Mouse (Mus musculus): ENCODE data around the gene Tjp3. TPM values are rescaled to one million over a fixed set of nuclear protein-coding genes. Genes with fewer than 3 reads are reported as not detected.

Tjp3 gene
- polyA plus RNA-seq (2012; rRNA removed) = 0.15 and 0.17 TPM in 2 replicates

DNA sequence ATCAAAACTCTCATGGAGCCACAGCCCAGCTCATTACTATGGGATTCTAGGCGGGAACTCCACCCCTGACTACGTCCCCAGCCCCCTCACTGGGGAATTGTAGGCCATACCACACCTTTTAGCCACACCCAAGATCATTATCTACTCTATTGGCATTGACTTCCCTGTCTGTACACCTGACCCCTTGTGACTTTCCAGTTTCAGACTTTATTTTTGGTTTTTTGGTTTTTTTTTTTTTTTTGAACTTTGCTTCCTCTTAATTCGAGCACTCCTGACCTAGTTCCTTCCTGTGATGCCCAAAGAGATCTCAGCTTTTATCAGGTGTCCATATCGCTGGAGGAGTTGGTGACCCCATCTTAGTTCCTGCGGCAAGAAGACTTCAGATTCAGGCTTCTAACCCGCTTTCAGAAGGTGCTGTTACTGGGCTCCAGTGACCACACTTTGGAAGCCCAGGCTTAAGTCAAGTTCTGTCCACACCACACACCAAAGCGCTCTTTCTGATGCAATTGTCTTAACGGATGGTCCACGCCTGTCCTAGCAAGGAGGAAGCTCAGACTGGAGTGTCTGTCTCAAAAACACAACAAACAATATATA is at the start of gene Tjp3:
Gene Tjp3, minus strand, starts transcription at position 71 of the 594 bp plus-strand sequence.
- Histone ChIP-seq H3K4me1 (ENCODE audit: control insufficient read depth, insufficient read depth, low read length) (peaks cover 7% of the 10 kb centered on the region), H3K4me3 (ENCODE audit: insufficient read depth, low read length) (no peak within 1 kb of the TSS), H3K27ac (ENCODE audit: insufficient read depth, low read length) (no peak within 1 kb of the TSS)
- no peak for TF ChIP-seq POLR2A (IDR thresholded peaks at IDR 0.05; ENCODE audit: extremely low read depth, insufficient read depth, low read length)

DNA sequence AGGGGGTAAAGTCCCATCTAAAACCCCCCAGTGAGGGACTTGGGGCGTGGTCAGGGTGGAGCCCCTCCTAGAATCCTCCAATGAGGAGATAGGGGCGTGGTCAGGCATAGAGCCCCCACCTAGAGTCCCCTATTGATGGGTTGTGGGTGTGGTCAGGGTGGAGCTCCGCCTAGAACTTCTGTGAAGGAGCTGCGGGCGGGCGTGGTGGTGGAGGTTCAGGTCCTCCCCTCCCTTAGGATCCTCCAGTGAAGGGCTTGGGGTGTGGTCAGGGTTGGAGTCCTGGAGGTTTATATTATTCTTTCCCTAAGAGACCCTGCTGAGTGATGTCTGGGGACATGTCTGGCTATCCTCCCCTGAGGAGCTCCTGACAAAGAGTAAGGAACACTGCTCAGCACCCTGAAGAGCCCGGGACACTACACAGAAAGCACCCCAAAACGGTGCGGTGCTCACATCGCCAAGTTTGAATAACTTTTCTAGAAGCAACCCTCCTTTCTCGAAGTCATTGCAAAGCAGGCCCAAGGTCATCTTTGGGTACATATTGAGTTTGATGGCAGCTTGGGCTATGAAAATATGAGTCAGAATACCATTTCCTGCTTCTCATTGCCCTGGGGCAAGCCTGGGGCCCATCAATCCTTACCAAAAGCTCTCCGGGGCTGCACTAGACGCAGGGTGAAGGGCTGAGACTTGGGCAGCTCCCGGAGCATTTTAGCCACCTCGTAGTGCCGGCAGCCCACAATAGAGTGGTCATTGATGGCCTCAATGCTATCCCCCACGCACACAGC is 49.4 kb upstream of the Tjp3 start:
- TF ChIP-seq POLR2A (IDR thresholded peaks at IDR 0.05; ENCODE audit: extremely low read depth, insufficient read depth, low read length) (no peak), CTCF (IDR thresholded peaks at IDR 0.05; ENCODE audit: extremely low read depth, insufficient read depth, low read length) (no peak)
- H3K4me3 ChIP-seq (ENCODE audit: insufficient read depth, low read length) = no peak overlapping the region
- H3K27ac ChIP-seq (ENCODE audit: insufficient read depth, low read length) = no peak overlapping the region
- H3K4me1 ChIP-seq (ENCODE audit: control insufficient read depth, insufficient read depth, low read length) = no peaks in the 10 kb centered on the region

DNA sequence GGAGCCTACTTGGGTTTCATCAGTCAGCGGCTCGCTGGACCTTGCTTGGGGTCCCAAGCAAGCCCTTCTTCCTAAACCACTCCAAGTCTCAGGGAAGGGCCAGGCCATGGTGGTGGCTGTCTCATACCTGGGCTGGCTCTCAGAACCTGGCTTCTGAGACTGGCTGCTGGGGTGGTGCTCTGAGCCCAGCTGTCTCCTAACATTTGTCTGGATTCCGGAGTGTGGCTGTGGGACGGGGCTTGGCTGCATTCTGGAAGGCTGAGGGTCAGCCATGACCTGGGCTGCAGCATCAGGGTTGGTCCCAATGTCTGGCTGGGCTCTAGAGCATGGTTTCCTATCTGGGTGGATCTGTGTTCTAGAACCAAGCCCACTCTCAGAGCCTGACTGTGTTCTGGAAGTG is 45.2 kb upstream of the Tjp3 start:
- no peak for TF ChIP-seq POLR2A (IDR thresholded peaks at IDR 0.05; ENCODE audit: extremely low read depth, insufficient read depth, low read length)
- no peak for TF ChIP-seq CTCF (IDR thresholded peaks at IDR 0.05; ENCODE audit: extremely low read depth, insufficient read depth, low read length)
- H3K27ac ChIP-seq (ENCODE audit: insufficient read depth, low read length) = no peak overlapping the region
- no peaks in the 10 kb centered on the region for H3K4me1 ChIP-seq (ENCODE audit: control insufficient read depth, insufficient read depth, low read length)
- no peak overlapping the region for H3K4me3 ChIP-seq (ENCODE audit: insufficient read depth, low read length)

DNA sequence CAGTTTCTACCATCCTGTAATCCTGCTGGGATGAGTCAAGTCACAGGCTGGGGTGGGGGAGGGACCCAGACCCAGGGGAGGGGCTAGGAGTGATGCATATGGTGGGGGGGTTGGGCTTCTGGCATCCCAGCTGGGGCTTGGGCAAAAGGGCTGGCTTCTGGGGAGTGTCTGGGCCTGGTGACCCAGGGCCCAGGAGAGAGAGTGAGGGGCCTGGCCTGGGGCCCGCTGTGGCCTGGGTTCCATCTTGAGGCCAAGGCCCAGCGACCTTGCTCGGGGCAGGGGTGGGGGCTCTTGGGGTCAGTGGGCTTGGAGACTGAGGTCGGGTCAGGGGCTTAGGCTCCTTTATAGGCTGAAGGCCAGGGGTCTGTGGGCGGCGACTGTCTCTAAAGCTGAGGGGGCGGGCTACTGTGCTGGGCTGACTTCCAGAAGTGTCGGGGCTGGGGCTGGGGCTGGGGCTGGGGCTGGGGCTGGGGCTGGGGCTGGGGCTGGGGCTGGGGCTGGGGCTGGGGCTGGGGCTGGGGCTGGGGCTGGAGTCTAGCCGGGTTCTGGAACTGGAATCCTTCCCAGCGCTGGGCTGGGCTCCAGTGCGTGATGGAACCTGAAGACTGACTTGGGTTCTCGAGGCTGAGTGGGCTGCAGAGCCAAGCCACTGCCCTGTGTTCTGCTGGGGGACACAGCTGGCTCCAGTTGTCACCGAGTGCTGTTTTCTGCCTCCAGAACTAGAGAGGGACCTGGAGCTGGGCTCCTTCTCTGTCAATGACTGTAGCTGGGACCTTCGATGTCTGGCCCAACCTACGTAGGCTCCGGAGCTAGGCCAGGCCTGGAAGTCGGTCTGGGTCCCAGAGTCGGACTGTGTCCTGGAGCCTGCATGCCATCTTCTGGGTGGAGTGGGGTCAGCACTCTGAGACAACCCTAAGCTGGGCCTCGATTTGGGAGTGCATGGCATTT is 44.3 kb upstream of the Tjp3 start:
- H3K4me3 ChIP-seq (ENCODE audit: insufficient read depth, low read length) = no peak overlapping the region
- TF ChIP-seq POLR2A (IDR thresholded peaks at IDR 0.05; ENCODE audit: extremely low read depth, insufficient read depth, low read length) = no peak
- TF ChIP-seq CTCF (IDR thresholded peaks at IDR 0.05; ENCODE audit: extremely low read depth, insufficient read depth, low read length) = no peak
- no peaks in the 10 kb centered on the region for H3K4me1 ChIP-seq (ENCODE audit: control insufficient read depth, insufficient read depth, low read length)
- H3K27ac ChIP-seq (ENCODE audit: insufficient read depth, low read length) = no peak overlapping the region

DNA sequence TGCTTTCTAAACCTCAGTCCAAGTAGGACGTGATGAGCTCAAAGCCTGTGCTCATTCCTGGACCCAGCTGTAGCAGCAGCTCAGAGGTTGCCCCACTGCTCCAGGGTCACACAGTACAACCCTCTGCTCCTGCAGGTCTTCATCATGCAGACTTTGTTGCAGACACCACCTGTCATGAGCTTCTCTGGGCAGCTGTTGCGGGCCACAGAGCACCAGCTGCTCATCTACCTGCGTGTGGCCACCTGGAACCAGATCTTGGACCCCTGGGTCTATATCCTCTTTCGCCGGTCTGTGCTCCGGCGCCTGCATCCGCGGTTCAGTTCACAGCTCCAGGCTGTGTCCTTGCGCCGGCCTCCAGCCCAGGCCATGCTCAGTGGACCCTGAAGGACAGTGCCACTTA is 42.9 kb upstream of the Tjp3 start:
- no peaks in the 10 kb centered on the region for H3K4me1 ChIP-seq (ENCODE audit: control insufficient read depth, insufficient read depth, low read length)
- no peak overlapping the region for H3K4me3 ChIP-seq (ENCODE audit: insufficient read depth, low read length)
- TF ChIP-seq CTCF (IDR thresholded peaks at IDR 0.05; ENCODE audit: extremely low read depth, insufficient read depth, low read length) = no peak
- no peak for TF ChIP-seq POLR2A (IDR thresholded peaks at IDR 0.05; ENCODE audit: extremely low read depth, insufficient read depth, low read length)
- no peak overlapping the region for H3K27ac ChIP-seq (ENCODE audit: insufficient read depth, low read length)

DNA sequence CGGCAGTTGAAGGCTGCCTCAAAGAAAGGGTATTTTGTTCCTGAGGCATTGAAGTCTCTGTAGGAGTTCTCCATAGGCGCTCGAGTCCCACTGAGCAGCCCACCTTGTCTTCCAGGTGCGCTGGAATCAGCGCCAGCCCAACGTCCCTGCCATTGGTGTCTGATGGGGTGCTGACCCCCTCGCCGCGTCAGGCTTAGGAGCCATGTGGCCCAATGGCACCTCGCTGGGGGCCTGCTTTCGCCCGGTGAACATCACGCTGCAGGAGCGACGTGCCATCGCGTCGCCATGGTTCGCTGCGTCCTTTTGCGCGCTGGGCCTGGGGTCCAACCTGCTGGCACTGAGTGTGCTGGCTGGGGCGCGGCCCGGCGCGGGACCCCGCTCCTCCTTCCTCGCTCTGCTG is 40.9 kb upstream of the Tjp3 start:
- Histone ChIP-seq H3K27ac (ENCODE audit: insufficient read depth, low read length) (no peak overlapping the region), H3K4me3 (ENCODE audit: insufficient read depth, low read length) (no peak overlapping the region), H3K4me1 (ENCODE audit: control insufficient read depth, insufficient read depth, low read length) (no peaks in the 10 kb centered on the region)
- TF ChIP-seq POLR2A (IDR thresholded peaks at IDR 0.05; ENCODE audit: extremely low read depth, insufficient read depth, low read length) = no peak
- TF ChIP-seq CTCF (IDR thresholded peaks at IDR 0.05; ENCODE audit: extremely low read depth, insufficient read depth, low read length) = no peak

DNA sequence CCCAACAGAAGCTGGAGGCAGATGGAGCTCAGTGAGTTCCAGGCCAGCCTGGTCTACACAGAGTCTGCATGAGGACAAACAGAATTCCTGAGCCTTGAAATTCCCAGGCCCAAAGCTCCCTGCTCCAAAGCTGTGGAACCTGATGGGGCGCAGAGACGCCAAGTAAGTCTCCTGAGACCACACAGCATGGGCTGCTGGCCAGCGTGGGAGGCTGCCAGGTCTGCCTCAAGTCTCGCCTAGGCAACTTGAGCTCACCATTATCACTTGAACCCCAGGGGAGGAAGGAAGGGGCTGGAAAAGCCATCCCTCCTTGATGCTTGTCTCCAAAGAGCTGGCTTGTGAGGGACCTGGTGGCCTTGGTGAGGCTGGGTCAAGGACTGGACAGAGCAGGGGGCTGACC is 38.6 kb upstream of the Tjp3 start:
- Histone ChIP-seq H3K4me3 (ENCODE audit: insufficient read depth, low read length) (no peak overlapping the region), H3K4me1 (ENCODE audit: control insufficient read depth, insufficient read depth, low read length) (no peaks in the 10 kb centered on the region), H3K27ac (ENCODE audit: insufficient read depth, low read length) (no peak overlapping the region)
- TF ChIP-seq CTCF (IDR thresholded peaks at IDR 0.05; ENCODE audit: extremely low read depth, insufficient read depth, low read length) (no peak), POLR2A (IDR thresholded peaks at IDR 0.05; ENCODE audit: extremely low read depth, insufficient read depth, low read length) (no peak)

DNA sequence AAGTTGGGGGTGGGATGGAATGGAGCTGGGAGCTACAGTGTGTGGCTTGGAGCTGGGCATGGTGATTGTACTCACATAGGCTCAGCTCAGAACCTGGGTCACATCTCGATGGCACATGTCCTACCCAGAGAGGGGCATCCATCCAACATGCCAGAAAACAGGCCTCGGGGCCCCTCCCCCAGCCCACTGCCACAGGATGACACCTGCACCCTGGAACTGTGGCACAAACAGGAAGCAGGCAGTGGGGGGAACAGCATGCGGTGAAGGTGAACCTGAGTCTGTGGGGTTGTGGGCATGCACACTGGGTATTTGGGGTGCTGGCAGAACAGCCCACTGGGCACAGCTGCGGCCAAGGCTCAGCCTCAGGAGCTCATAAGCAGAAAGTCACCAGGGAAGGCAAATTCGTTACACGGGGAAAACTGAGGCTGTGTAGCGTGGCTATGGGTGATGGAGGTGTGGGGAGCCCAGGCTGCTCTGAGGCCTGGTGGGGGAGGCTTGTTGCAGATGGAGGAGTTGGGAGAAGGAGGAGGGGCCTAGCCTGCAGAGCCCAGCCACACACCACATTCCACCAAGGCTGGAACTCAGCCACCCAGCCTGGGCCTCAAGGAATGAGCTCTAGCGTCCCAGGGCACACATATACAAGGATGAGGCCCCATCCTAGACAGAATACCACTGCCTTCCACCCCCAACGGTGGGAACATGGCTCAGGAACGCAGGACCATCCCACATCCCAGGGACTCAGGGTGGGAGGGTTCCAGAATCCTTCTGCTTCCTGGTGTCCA is 38.0 kb upstream of the Tjp3 start:
- no peak overlapping the region for H3K4me3 ChIP-seq (ENCODE audit: insufficient read depth, low read length)
- H3K27ac ChIP-seq (ENCODE audit: insufficient read depth, low read length) = no peak overlapping the region; the same call in 1 of the 2 replicates
- TF ChIP-seq POLR2A (IDR thresholded peaks at IDR 0.05; ENCODE audit: extremely low read depth, insufficient read depth, low read length) = no peak
- TF ChIP-seq CTCF (IDR thresholded peaks at IDR 0.05; ENCODE audit: extremely low read depth, insufficient read depth, low read length) = no peak
- H3K4me1 ChIP-seq (ENCODE audit: control insufficient read depth, insufficient read depth, low read length) = no peaks in the 10 kb centered on the region

DNA sequence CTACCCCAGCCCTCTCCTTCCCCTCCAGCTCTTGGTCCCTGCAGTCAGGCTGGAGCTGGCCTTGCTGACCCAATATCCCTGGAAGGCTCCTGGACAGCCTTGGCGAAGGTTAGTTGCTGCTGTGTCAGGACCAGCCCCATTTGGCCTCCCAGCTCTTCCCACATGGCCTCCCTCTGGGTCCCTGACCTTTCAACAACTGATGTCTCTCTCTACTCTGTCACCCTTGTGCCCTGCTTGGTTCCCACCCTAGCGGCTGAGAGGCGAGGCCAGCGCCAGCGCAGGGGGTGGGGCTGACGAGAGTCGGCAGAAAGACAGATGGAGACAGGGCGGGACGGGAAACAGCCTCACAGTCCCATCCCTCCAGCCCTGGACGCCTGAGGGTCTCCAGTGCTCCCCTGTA is 37.0 kb upstream of the Tjp3 start, which contains the start of gene Tbxa2r:
Gene Tbxa2r, plus strand, starts transcription at position 346 of the 400 bp plus-strand sequence.
- TF ChIP-seq CTCF (IDR thresholded peaks at IDR 0.05; ENCODE audit: extremely low read depth, insufficient read depth, low read length) (no peak), POLR2A (IDR thresholded peaks at IDR 0.05; ENCODE audit: extremely low read depth, insufficient read depth, low read length) (no peak)
- no peak within 1 kb of the TSS for H3K4me3 ChIP-seq (ENCODE audit: insufficient read depth, low read length)
- H3K4me1 ChIP-seq (ENCODE audit: control insufficient read depth, insufficient read depth, low read length) = no peaks in the 10 kb centered on the region
- H3K27ac ChIP-seq (ENCODE audit: insufficient read depth, low read length) = no peak within 1 kb of the TSS; the same call in 1 of the 2 replicates
